Mouse (Mus musculus): ENCODE measurements around the gene Zscan4d.
"Not testable (repeated sequence)": the region's sequence is repeated elsewhere in the genome, so short reads cannot be mapped to it uniquely, and the experiment has no call there.

The Zscan4d gene

DNA sequence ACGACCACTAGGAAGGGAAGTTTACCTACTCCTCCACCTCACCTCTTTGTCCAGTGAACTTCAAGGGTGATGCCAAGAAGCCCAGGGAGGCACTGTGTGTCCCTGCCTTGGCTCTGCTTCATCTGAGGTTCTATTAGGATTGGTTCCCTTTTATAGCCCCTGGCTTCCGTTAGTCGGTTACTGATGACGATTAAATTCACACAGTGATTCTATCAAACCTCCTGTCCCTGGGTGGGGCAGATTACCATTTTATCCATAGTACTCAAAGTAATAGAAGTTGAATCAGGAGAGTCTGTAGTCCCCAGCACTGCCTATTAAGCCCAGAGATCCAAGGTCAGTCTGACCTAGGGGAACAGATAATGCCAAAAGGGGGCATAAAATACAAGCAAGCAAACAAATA is at the start of gene Zscan4d:
Gene Zscan4d, minus strand, starts transcription at position 101 of the 400 bp plus-strand sequence.
- DNase-seq = not testable (repeated sequence)

DNA sequence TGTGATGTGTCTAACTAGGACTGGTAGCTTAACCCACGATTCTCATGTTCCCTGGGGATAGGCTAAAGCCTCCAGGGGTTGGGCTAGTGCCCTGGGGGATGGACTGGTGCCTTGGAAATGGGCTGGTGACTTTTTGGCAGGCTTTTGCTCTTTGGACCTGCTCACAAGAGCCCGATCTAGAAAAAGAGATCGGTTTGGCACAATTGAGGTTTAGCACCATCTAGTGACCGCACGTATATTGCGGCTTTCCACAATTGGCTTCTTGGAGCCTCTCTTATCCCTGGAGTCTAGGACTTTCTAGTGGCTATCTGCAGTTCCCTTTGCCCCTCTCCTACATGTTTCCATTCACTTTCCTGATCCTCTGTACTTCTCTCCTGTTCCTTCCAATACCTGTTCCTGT is 7.9 kb downstream of the Zscan4d start:
- DNase-seq = peak; percentile 2 to 15
